Mouse (Mus musculus): ENCODE measurements around the gene Cenps. TPM values are rescaled to one million over a fixed set of nuclear protein-coding genes. Genes with fewer than 3 reads are reported as not detected.

Gene Cenps
- total and polyA plus RNA-seq, 3 experiments: 19.5 to 74.6 (median 43.7) TPM

DNA sequence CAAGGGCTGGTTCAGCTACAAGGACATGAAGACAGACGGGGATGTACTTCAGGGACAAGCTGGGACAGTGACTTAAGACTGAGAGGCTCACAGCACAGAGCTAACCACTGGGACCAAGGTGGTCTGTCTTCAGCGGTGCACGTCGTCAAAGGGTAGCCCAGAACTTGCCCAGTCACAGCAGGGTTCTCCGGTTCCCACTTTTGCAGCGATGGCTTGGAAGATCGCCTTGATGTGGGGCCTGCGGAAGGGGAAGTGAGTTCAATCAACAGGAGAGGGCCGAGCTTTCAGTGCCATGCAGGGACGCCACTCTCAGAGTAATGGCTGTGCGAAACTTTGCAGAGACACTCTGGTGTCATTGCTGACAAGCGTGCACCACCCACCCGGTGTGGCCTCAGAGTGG lies 22.5 kb upstream of the Cenps start:
- no peak for DNase-seq (ENCODE audit: extremely low read depth)
- in situ Hi-C loops (cut with MboI; ENCODE audit: low pct_ligation_motif_present, low pct_unique_long_range_greater_than_20kb, low sequenced_read_pairs): loop anchor here (25.0 kb wide), 1 partner anchor 552 kb away; the partner anchor contains the start of gene Pik3cd
- H3K36me3 ChIP-seq (replicated peaks in 1 of 2; ENCODE audit: control insufficient read depth in 1 of 2, insufficient read depth in 1 of 2, low read length in 1 of 2): peaks cover 69 to 94% of the 10 kb centered on the region in 2 experiments
- H3K9me3 ChIP-seq (replicated peaks; ENCODE audit: low read length): peaks cover 3% of the 10 kb centered on the region
- H3K4me3 ChIP-seq (replicated peaks in 1 of 3; ENCODE audit: low read depth in 2 of 3, low read length in 2 of 3, poor library complexity in 1 of 3): no peak overlapping the region
- H3K4me2 ChIP-seq (ENCODE audit: insufficient read depth, low read depth, poor library complexity, severe bottlenecking): no peak overlapping the region
- TF ChIP-seq KAT2A (IDR thresholded peaks at IDR 0.05; ENCODE audit: insufficient replicate concordance, low read length): no peak
- no peak for TF ChIP-seq MEF2A (IDR thresholded peaks at IDR 0.05; ENCODE audit: borderline replicate concordance, low read depth, low read length)
- TF ChIP-seq MXI1 (IDR thresholded peaks at IDR 0.05; ENCODE audit: low read depth, low read length): no peak
- TF ChIP-seq USF1 (IDR thresholded peaks at IDR 0.05; ENCODE audit: low read depth, low read length): no peak
- TF ChIP-seq RAD21 (IDR thresholded peaks at IDR 0.05; ENCODE audit: low read depth, low read length): no peak
- no peak for TF ChIP-seq JUN (IDR thresholded peaks at IDR 0.05; ENCODE audit: insufficient read depth, low read depth, low read length)
- TF ChIP-seq USF2 (conservative IDR thresholded peaks at IDR 0.05; ENCODE audit: low read depth, low read length): no peak
- TF ChIP-seq MAX (IDR thresholded peaks at IDR 0.05; ENCODE audit: low read length): no peak
- no peak for TF ChIP-seq GABPA (IDR thresholded peaks at IDR 0.05; ENCODE audit: insufficient replicate concordance, low read depth, low read length)
- no peak for TF ChIP-seq ELF1 (IDR thresholded peaks at IDR 0.05; ENCODE audit: low read depth, low read length)
- TF ChIP-seq ZNF384 (IDR thresholded peaks at IDR 0.05; ENCODE audit: low read depth, low read length): no peak
- no peak for TF ChIP-seq JUND (conservative IDR thresholded peaks at IDR 0.05; ENCODE audit: low read depth, low read length)
- TF ChIP-seq CTCF (conservative IDR thresholded peaks at IDR 0.05 in 1 of 2, IDR thresholded peaks at IDR 0.05 in 1 of 2; ENCODE audit: low read depth in 2 of 2, low read length in 2 of 2): no peak
- TF ChIP-seq SMC3 (IDR thresholded peaks at IDR 0.05; ENCODE audit: low read depth, low read length): no peak
- TF ChIP-seq PAX5 (IDR thresholded peaks at IDR 0.05; ENCODE audit: low read length): no peak
- H3K9ac ChIP-seq (ENCODE audit: insufficient read depth, low read depth): no peak overlapping the region
- peaks cover 0 to 21% of the 10 kb centered on the region in 2 experiments; a peak in 2 of 4 replicates for H3K4me1 ChIP-seq (ENCODE audit: control insufficient read depth in 1 of 2, insufficient read depth in 2 of 2)
- dilution Hi-C loops (cut with MboI; ENCODE audit: extremely low pct_ligation_motif_present, extremely low pct_unique_long_range_greater_than_20kb, low sequenced_read_pairs): no loop called here
- H3K79me2 ChIP-seq (replicated peaks; ENCODE audit: control insufficient read depth, extremely low read depth, insufficient read depth, poor library complexity, severe bottlenecking): peaks cover 6% of the 10 kb centered on the region
- H3K27ac ChIP-seq (ENCODE audit: insufficient read depth, low read depth): no peak overlapping the region
- H3K27me3 ChIP-seq (replicated peaks): no peaks in the 10 kb centered on the region

DNA sequence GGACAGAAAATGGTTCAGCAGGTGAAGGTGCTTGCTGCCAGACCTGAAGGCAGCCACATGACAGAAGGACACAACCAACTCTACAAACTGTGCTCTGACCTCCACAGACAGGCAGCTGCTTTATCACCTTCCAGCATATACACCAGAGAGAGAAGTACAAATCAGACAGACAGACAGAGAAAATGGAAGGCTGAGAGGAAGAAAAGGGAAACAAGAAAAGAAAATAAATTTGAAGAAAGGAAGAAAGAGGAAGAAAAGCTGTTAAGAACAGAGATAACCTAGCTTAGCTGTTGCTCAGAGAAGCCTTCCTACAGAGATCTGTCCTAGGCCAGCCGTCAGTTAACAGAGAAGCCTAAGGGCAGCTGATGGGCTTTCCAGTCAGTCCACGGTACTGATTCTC lies 21.8 kb upstream of the Cenps start:
- TF ChIP-seq E2F4 (IDR thresholded peaks at IDR 0.05; ENCODE audit: insufficient replicate concordance, low read depth, low read length) (no peak), BHLHE40 (IDR thresholded peaks at IDR 0.05; ENCODE audit: low read depth, low read length) (no peak), TCF12 (IDR thresholded peaks at IDR 0.05; ENCODE audit: low read depth, low read length) (no peak)
- dilution Hi-C loops (cut with MboI; ENCODE audit: extremely low pct_ligation_motif_present, extremely low pct_unique_long_range_greater_than_20kb, low sequenced_read_pairs): no loop called here
- peaks cover 3% of the 10 kb centered on the region for H3K9me3 ChIP-seq (replicated peaks; ENCODE audit: low read length)
- no peak overlapping the region for H3K4me3 ChIP-seq (replicated peaks in 1 of 3; ENCODE audit: low read depth in 2 of 3, low read length in 2 of 3, poor library complexity in 1 of 3)
- H3K36me3 ChIP-seq (replicated peaks in 1 of 2; ENCODE audit: control insufficient read depth in 1 of 2, insufficient read depth in 1 of 2, low read length in 1 of 2): peaks cover 76 to 97% of the 10 kb centered on the region in 2 experiments
- H3K4me2 ChIP-seq (ENCODE audit: insufficient read depth, low read depth, poor library complexity, severe bottlenecking): no peak overlapping the region
- H3K27me3 ChIP-seq (replicated peaks): no peaks in the 10 kb centered on the region
- no peak overlapping the region for H3K9ac ChIP-seq (ENCODE audit: insufficient read depth, low read depth)
- peaks cover 6% of the 10 kb centered on the region for H3K79me2 ChIP-seq (replicated peaks; ENCODE audit: control insufficient read depth, extremely low read depth, insufficient read depth, poor library complexity, severe bottlenecking)
- H3K4me1 ChIP-seq (ENCODE audit: control insufficient read depth in 1 of 2, insufficient read depth in 2 of 2): peaks cover 0 to 15% of the 10 kb centered on the region in 2 experiments; a peak in 2 of 4 replicates
- in situ Hi-C loops (cut with MboI; ENCODE audit: low pct_ligation_motif_present, low pct_unique_long_range_greater_than_20kb, low sequenced_read_pairs): loop anchor here (25.0 kb wide), 1 partner anchor 553 kb away; the partner anchor contains the start of gene Pik3cd
- H3K27ac ChIP-seq (ENCODE audit: insufficient read depth, low read depth): no peak overlapping the region
- DNase-seq (ENCODE audit: extremely low read depth): no peak

Measured in CH12.LX (cell line).